8 mouse cellular contexts compared by ENCODE assay signal in the genomic region with DNA sequence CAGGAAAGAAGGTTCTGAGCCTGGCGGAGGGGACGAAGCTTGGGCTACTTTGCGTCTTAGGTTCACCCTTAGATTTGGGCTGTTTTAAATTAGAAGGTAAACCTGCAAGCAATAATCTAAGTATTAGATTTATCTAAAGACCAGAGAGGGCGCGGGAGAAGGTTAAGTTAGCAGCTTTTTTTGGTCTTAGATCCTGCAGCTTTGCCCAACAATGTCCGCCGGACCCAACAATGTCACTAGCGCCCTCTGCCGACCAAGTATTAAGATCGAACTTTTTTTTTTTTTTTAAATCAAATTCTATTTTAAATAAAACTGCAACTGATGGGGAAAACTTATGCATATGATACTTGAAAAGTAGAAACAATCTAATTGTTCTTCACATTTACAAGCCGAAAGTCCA. TPM values are rescaled to one million over a fixed set of nuclear protein-coding genes. Genes with fewer than 3 reads are reported as not detected.
DNase-seq lines count a peak whose midpoint lies in the region; ATAC-seq and TF ChIP-seq lines count a peak whose summit lies in the region.

No protein-coding gene starts in this region.

- WGBS in intestine, postnatal 0 days: 37% methylated on average over 11 of the region's 11 CpGs
- WGBS in intestine, embryonic 15.5 days: 40% methylated on average over 11 of the region's 11 CpGs
- 33% methylated on average over 11 of the region's 11 CpGs for WGBS in stomach, postnatal 0 days

- no peak overlapping the region for H3K4me3 ChIP-seq in intestine, postnatal 0 days (ENCODE audit: low read depth, low read length)
- H3K4me3 ChIP-seq in intestine, embryonic 15.5 days (replicated peaks): no peak overlapping the region
- H3K4me3 ChIP-seq in stomach, postnatal 0 days (ENCODE audit: low read depth, low read length): no peak overlapping the region

- H3K27me3 ChIP-seq in intestine, postnatal 0 days (replicated peaks; ENCODE audit: control insufficient read depth, insufficient read depth, low read length): no peaks in the 10 kb centered on the region
- no peaks in the 10 kb centered on the region for H3K27me3 ChIP-seq in intestine, embryonic 15.5 days (replicated peaks)
- no peaks in the 10 kb centered on the region for H3K27me3 ChIP-seq in stomach, postnatal 0 days (ENCODE audit: control insufficient read depth, insufficient read depth, low read length)

- no peak for TF ChIP-seq EP300 in stomach, postnatal 0 days (optimal IDR thresholded peaks at IDR 0.05)

- TF ChIP-seq CTCF in intestine, postnatal 0 days (IDR thresholded peaks at IDR 0.05; ENCODE audit: low read depth): peak; percentile 70
- peak; percentile 68 for TF ChIP-seq CTCF in stomach, postnatal 0 days (IDR thresholded peaks at IDR 0.05; ENCODE audit: low read depth)

- H3K27ac ChIP-seq in intestine, postnatal 0 days (ENCODE audit: low read depth, low read length): no peak overlapping the region
- no peak overlapping the region for H3K27ac ChIP-seq in intestine, embryonic 15.5 days
- no peak overlapping the region for H3K27ac ChIP-seq in stomach, postnatal 0 days (replicated peaks)

- peak; percentile 61 for DNase-seq in CD4-positive helper T cell, adult 2 months (ENCODE audit: low read depth, low spot score)
- peak; percentile 37 for DNase-seq in T-cell, adult 2 months (ENCODE audit: low spot score)
- DNase-seq in embryo, embryonic 11.5 days (ENCODE audit: low read depth, low spot score): peak; percentile 35
- peak; percentile 75 to 78 for DNase-seq in kidney, postnatal 4 days
- peak; percentile 46 for DNase-seq in stomach, postnatal 0 days (ENCODE audit: low spot score)
- no peak for DNase-seq in layer of hippocampus, postnatal 36 days

- H3K9ac ChIP-seq in intestine, postnatal 0 days (ENCODE audit: low read depth, low read length): no peak overlapping the region
- no peak overlapping the region for H3K9ac ChIP-seq in intestine, embryonic 15.5 days
- H3K9ac ChIP-seq in stomach, postnatal 0 days (ENCODE audit: low read length): no peak overlapping the region

- H3K36me3 ChIP-seq in intestine, postnatal 0 days (ENCODE audit: control insufficient read depth, insufficient read depth): no peaks in the 10 kb centered on the region
- H3K36me3 ChIP-seq in intestine, embryonic 15.5 days: no peaks in the 10 kb centered on the region
- no peaks in the 10 kb centered on the region for H3K36me3 ChIP-seq in stomach, postnatal 0 days (ENCODE audit: control insufficient read depth, insufficient read depth, low read length)

- H3K4me1 ChIP-seq in intestine, postnatal 0 days (replicated peaks; ENCODE audit: control insufficient read depth, insufficient read depth, low read length): no peaks in the 10 kb centered on the region
- no peaks in the 10 kb centered on the region for H3K4me1 ChIP-seq in intestine, embryonic 15.5 days (replicated peaks)
- no peaks in the 10 kb centered on the region for H3K4me1 ChIP-seq in stomach, postnatal 0 days (replicated peaks; ENCODE audit: control insufficient read depth, insufficient read depth)

- H3K9me3 ChIP-seq in intestine, postnatal 0 days (ENCODE audit: control insufficient read depth): no peaks in the 10 kb centered on the region
- H3K9me3 ChIP-seq in intestine, embryonic 15.5 days: no peaks in the 10 kb centered on the region
- no peaks in the 10 kb centered on the region for H3K9me3 ChIP-seq in stomach, postnatal 0 days (ENCODE audit: control insufficient read depth, low read length)

- H3K4me2 ChIP-seq in intestine, postnatal 0 days (replicated peaks; ENCODE audit: low read depth): peak overlapping the region; percentile 25
- no peak overlapping the region for H3K4me2 ChIP-seq in intestine, embryonic 15.5 days (replicated peaks)
- no peak overlapping the region for H3K4me2 ChIP-seq in stomach, postnatal 0 days (replicated peaks; ENCODE audit: low read depth)

- ATAC-seq in intestine, postnatal 0 days: no peak
- no peak for ATAC-seq in intestine, embryonic 15.5 days
- ATAC-seq in stomach, postnatal 0 days (ENCODE audit: low FRiP score, low TSS enrichment): no peak

RNA-seq across cellular contexts. Expression of a gene that starts 18.6 kb away (rescaled TPM):
- polyA plus RNA-seq in intestine, postnatal 0 days (2015; fragmentation: Nextera tagmentation; extraction: Ambion mirVana): 0.09 and 0.12 TPM in 2 replicates
- 0.45 and 0.64 TPM in 2 replicates for polyA plus RNA-seq in intestine, embryonic 15.5 days (2015; fragmentation: Nextera tagmentation; extraction: Ambion mirVana)
- 0.05 and 0.08 TPM in 2 replicates for polyA plus RNA-seq in stomach, postnatal 0 days (2015; fragmentation: Nextera tagmentation; extraction: Ambion mirVana)
- 10 to 100 TPM; 16.0 TPM for total RNA-seq in layer of hippocampus, postnatal 36 days (2021)

Comparison
In these comparisons a context has a peak if more than half of its experiments do, and no peak if none do; other contexts are left out.
1. DNase-seq: peak in CD4-positive helper T cell, adult 2 months (single experiment), T-cell, adult 2 months (single experiment), embryo, embryonic 11.5 days (single experiment), kidney, postnatal 4 days (2 of 2) and stomach, postnatal 0 days (single experiment); none in layer of hippocampus, postnatal 36 days (0 of 2).